Mouse (Mus musculus) small intestine, adult 2 months (tissue): ENCODE results near the gene Ano1.
A peak's percentile ranks its signal among the peaks of the same experiment; 100 is the strongest.

Source experiments
- CTCF ChIP-seq: fragments of 200-500 bp; IDR thresholded peaks from 2 replicates; pipeline ENCODE4 v1.5.1; 2012; ENCODE audit warnings: low read depth, mild to moderate bottlenecking, control low read depth, inconsistent platforms, low read length, moderate library complexity, mixed read lengths; ENCODE audit not compliant: insufficient replicate concordance, insufficient read length; ENCODE audit errors: extremely low read depth
- POLR2A ChIP-seq: fragments of 200-500 bp; IDR thresholded peaks from 2 replicates; pipeline ENCODE4 v1.6.1; 2012; ENCODE audit warnings: low read depth, mild to moderate bottlenecking, control low read depth, inconsistent platforms, low read length, moderate library complexity

DNA sequence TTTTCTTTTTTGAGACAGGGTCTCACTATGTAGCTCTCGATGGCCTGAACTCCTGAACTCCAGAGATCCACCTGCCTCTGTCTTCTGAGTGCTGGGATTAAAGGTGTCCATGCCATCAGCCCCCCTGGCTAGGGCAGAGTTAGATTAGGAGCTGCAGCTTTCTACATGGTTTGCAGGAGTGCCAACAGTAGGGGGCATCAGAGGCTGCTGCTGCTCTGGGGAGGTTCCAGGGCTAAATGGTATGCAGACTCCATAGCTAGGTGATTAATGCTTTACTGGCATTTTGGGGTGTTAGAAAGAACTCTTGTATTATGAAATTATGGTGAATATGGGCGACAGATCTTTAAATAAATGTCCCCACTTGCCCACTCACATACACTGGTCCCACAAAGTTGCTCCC lies 164.5 kb downstream of the Ano1 start:
- TF ChIP-seq CTCF (peak; percentile 56; the same call in 1 of the 2 replicates), POLR2A (no peak)
